Mouse (Mus musculus): Measurements from ENCODE around the gene Nkiras2. TPM values are rescaled to one million over a fixed set of nuclear protein-coding genes. Genes with fewer than 3 reads are reported as not detected.
"Not testable (repeated sequence)": the region's sequence is repeated elsewhere in the genome, so short reads cannot be mapped to it uniquely, and the experiment has no call there.

Gene Nkiras2
- total RNA-seq, 2 experiments from 2014 or later = 53.4 to 55.2 TPM

DNA sequence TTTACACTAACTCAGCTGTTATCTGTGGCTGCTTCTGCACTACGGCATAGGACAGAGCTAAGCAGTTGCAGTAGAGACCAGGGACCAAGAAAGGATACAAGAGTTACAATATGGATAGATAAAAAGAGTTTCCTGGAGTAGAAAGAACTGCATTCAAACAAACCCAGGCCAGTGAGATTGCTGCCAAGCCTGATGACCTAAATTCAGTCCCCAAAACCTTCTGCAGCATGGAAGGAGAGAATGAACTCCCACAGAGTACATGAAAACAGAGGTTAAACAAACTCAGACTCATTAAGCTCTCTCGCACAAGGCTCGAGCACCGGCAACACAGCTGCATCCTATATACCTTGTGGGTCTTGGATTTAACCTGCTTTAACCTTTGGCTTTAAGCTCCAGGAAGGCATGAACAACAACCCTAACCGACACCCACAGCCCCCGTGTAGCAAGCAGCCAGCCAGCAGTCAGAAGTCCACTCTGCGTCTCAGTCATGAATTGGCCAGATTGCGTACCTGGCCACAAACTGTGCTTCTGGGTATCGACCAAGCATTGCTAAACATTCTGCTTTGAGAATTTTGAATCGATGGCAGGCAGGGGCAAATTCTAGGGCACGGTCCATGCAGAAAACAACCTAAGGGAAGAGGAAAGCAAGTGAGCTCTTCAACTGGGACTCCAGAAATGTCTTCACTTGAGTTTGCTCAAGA lies 26.5 kb upstream of the Nkiras2 start:
- DNase-seq = no peak
- intact Hi-C loops (cut with DNase I) = no loop called here

DNA sequence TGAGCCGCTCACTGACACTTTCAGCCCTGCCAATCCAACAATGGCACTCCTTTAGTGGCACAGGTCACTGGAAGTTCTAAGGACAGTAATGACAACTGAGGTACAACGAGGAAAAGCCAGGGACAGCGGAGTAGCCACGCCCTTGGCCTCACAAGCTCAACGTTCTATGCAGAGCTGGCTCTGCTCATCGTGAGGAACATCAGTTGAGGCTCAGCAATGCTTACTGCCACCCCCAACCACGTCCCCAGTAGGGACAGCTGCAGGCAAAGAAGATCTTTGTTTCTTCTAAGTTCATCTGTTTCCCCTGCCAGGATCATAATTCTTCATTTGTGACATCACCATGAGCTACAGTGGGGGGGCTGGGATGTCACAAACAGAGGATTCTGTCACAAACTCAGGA lies 24.4 kb upstream of the Nkiras2 start:
- no peak for DNase-seq
- intact Hi-C loops (cut with DNase I) = no loop called here

DNA sequence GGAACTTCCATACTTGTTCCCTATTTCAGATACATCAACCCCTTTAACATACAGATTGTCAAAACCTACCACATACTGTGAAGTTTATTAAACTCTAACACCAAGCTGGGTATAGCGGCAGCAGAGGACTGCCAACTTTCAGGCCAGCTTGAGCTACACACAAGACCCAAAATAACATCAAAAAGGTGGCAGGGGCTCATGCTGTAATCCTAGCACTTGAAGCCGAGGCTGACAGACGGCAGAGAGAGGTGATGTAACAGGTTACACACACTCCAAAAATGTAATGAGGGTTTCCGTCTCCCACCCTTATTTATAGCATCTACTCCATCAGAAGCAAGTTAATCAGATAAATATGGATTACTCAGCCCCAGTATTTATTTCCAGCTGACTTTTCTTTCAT lies 23.5 kb upstream of the Nkiras2 start:
- intact Hi-C loops (cut with DNase I) = no loop called here
- DNase-seq = no peak

DNA sequence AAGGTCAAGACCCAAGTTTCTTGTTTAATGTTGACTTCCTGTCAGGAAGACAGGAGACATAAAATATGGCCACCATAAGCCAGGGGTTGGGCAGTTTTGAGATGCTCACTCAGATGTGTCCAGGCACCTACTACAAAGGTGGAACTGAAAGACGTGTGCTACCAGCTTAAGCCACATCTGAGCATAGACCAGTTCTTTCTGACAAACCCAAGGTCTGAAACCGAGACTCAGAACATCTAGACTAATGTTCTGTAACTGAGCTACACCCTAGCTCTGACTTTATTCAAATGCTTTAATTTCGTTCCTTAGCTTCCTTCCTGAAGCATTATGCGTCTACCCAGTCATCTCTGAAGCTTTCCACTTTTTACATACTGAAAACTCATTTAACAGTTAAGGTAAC lies 21.0 kb upstream of the Nkiras2 start:
- DNase-seq = no peak
- intact Hi-C loops (cut with DNase I) = no loop called here

DNA sequence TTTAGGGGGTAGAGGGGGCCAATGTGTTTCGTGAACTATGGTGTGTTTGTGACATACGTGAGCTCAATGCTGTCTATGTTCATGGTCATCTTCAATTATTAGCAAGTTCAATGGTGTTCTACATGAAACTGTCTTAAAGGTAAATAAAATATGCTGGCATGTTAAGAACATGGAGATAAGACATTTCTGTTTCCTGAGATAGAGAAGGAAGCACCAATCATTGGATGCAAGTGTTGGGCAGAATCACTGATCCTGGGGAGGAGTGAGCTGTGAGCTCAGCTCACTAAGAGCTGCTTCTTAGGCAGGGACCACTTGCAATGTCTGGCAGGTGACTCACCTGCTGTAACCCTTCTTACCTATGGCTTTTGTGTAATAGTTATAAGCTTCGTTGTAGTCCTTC lies 17.7 kb upstream of the Nkiras2 start:
- intact Hi-C loops (cut with DNase I) = no loop called here
- no peak for DNase-seq

DNA sequence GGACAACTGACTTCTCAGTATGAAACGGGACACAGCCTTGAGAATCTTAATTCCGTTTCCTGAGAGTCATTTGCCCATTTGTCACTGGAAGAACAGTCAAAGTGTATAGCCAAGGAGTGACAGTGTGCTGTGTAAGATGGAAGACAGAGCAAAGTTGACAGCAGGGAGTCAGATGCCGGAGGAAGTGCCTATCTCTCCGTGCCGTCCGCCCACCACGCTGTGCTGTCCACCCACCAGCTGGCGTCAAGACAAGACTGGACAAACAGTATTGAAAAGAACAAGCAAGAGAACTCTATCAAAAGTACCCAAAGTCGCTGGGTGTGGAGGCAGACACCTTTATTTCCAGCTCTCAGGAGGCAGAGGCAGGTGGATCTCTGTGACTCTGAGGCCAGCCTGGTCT lies 15.9 kb upstream of the Nkiras2 start:
- DNase-seq = no peak
- intact Hi-C loops (cut with DNase I) = no loop called here

DNA sequence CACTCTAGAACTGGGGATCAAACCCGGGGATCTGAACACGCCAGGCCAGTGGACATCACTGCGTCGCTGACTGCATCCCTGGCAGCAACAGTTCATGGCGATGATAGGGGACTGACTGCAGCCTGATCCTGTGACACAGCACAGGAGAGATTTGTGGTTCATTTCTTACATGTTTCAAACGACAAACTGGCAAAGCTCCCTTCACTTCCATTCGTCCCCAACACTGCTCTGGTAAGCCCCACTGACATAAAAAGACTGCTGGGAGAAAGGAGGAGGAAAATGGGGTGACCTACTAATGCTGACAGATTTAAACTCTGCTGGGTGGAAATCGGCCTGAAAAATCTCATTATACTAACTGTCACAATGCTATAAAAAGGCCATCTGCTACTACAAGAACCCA lies 15.2 kb upstream of the Nkiras2 start:
- DNase-seq = no peak
- intact Hi-C loops (cut with DNase I) = no loop called here

DNA sequence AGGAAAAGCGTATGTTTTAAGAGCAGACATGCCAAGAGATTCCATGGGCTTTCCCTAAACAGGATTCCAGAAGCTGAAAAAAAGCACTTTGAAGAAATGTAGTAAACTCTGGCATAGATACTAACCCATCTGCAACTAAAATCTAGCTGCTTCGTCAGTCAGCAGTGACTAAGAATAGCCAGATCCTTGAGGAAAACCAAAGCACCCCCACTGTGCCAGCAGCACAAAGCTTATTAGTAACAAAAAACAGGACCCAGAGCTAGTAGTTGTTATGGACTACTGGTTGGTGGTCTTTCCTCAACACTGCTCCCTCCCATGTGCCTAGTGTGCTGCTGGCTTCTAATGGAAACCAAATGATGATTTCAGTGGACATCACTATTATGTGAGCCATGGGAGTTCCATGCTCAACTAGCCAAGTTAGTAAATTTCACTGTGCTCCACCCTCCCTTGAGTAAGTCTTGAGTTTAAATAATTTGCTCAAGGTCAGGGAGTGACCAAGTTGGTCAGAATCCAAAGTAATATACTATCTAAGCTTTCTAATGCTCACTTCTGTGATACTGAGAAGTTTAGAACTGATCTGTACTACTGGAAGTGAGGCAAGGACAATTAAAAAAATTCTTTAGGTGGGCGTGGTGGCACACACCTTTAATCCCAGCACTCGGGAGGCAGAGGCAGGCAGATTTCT lies 14.6 kb upstream of the Nkiras2 start:
- intact Hi-C loops (cut with DNase I) = no loop called here
- no peak for DNase-seq

DNA sequence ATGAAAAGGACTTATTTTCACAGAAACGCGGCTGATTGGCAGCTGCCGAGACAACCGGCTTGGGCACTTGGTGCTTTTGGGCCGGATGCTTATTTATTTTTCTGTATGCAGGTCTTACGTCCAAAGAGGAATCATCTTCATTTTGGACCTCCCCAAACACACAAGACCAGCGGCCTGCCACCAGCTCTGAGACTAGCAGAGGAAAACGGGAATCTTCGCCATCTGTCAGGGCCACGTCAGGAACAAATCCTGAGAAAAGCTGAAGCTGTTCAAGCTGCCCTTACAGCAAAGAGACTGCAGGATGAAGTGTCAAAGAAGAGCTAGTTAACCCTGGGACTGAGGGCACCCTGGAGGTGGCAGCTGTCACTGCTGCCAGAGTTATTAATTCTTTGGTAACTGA lies 13.6 kb upstream of the Nkiras2 start:
- no peak for DNase-seq
- intact Hi-C loops (cut with DNase I) = no loop called here

DNA sequence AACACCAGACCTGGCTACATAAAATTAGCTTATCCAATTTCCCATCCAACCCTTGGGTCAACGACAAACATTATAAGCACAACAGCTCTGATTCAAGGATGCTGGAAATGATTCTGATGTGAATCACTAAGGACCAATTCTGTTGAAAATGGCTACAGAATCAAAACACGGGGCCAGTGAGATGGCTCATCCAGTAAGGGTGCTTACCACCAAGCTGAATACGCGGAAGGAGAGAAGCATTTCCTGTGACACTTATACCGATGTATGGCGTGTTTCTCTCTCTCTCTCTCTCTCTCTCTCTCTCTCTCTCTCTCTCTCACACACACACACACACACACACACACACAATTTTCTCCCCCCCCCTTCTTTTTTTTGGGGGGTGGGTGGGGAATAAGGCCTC lies 11.9 kb upstream of the Nkiras2 start:
- DNase-seq = no peak
- intact Hi-C loops (cut with DNase I) = no loop called here

DNA sequence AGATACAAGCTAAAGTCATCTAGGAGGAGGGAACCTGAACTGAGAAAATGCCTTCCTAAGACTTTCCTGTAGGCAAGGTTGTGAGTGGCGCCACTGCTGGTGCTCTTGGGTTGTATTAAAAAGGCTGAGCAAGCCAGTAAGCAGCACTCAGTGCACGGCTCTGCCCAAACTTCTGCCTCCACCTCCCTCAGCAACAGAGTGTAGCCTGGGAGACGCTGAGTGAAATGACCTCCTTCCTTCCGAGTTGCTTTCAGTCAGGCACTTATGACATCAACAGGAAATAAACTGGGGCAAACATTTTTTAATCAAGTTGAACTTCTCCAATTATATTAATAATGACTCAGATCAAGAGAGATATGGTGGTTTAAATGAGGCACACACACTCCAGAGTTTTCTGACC lies 10.2 kb upstream of the Nkiras2 start:
- intact Hi-C loops (cut with DNase I) = no loop called here
- no peak for DNase-seq

DNA sequence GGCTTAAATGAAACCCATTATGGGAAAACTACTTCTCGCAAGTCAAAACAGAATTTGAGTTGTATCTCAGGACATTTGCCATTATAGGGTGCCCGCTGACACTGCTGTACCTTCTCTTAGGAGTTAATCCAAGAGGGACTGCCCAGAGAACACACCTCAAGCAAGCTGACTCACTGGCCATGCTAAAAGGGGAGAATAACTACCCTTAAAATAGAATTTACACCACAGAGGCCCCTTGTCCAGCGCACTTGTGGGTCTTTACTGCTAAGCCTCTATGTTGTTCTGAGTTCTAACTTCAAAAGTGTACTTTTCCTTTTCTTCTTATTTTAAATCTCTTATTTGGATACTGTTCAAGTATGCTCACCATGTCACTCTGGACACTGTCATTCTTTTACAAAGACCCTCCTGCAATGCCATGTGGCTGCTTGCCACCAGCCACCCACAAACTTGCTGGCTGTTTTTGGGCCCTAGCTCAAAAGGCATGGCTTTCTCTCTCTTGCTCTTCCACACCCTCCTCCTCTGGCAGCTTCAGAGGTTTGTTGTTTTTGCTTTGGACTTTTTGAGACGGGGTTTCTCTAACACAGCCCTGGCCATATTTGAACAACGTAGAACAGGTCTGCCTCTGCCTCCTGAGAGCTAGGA lies 9.6 kb upstream of the Nkiras2 start:
- DNase-seq = no peak
- intact Hi-C loops (cut with DNase I) = no loop called here

DNA sequence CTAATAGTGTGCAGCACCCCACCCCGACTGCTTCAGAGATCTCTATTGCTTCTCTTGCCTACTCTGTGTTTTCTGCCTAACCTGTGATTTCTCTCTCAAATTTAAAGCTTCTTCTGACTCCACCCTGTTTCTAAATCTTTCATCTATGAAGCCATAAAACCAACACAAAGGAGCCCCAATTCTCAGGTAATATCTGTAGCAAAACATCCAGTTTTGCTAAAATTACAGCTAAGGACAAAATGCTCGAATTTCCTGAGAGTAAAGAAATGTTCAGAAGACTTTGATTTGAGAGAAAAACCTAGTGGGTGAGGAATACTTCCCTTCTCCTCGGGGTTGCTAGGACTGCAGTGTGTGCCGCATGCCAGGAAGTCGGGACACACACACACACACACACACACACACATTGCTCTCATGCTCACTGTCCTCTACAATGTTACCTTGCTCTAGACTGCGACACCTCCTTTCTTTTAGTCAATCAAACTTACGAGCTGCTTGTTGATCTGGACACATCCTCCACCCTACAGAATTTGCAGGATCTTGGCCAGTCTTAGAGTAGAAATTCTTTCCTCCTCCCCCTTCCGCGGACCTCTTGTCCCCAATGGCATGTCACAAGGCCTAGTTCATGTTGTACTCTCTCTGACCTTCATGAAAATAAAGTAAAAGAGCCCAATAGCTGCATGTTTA lies 8.9 kb upstream of the Nkiras2 start:
- peak; percentile 22 to 38 for DNase-seq
- intact Hi-C loops (cut with DNase I) = no loop called here

DNA sequence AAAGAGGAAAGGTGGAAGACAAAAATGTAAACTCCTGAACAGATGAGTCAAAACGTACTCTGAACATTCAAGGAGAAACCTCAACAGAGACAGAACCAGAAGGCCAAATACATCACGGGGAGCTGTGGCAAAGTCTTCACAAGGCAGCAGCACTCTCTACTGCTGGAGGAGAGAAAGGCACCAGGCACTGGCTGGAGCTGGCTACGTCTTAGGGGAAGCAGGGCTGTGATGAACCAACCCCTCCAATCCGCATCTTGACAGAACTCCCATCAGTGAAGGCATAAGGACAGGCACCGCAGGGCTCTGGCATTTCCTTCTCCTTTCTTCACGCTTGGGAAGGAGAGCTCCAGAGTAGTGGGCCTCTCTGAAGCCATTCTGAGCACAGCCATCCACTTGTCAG lies 7.4 kb upstream of the Nkiras2 start:
- intact Hi-C loops (cut with DNase I) = no loop called here
- DNase-seq = no peak

DNA sequence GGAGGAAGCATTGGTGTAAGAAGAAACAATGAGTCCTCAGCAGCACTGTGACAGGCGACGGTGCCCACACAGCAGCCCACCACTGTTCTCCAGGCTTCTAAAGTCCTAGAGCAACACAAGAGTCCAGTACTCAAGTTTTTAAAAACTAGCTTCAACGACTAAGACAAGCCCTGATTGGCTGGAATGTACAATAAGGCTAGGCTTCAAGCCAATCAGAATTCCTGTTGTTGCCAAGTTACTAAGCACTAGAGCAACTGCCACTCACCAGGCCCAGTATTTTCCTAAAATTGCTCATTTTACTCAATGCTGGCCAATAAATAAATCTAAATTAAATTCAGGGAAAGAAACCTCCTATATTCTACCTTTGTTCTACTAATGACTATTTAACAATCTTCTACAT lies 5.8 kb upstream of the Nkiras2 start:
- no peak for DNase-seq
- intact Hi-C loops (cut with DNase I) = no loop called here

DNA sequence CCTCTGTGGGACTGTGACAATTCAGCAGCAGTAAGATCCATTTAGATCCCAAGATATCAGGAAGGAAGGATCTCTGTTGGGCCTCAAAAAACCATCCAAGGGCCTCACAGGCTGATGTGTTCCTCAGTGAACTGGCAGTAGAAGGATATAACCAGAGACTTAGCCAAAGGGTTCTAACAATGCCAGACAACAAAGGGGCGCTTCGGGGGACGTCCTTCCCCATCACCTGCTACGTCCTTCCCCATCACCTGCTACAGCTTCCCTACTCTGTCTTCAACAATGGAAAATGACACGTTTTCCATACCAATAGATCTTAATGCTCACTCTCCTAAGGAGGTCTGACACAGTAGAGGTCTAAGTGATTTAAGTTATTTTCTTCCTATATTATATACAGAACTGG lies 2.7 kb upstream of the Nkiras2 start:
- intact Hi-C loops (cut with DNase I) = no loop called here
- DNase-seq = no peak

DNA sequence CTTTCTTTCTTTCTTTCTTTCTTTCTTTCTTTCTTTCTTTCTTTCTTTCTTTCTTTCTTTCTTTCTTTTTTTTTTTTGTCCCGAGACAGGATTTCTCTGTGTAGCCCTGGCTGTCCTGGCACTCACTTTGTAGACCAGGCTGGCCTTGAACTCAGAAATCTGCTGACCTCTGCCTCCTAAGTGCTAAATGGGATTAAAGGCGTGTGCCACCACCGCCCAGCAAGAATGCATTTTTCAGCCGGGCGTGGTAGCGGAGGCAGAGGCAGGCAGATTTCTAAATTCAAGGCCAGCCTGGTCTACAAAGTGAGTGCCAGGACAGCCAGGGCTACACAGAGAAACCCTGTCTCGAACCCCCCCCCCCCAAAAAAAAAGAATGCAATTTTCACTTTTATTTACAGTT lies 2.2 kb upstream of the Nkiras2 start:
- intact Hi-C loops (cut with DNase I); DNase-seq: not testable (repeated sequence)

DNA sequence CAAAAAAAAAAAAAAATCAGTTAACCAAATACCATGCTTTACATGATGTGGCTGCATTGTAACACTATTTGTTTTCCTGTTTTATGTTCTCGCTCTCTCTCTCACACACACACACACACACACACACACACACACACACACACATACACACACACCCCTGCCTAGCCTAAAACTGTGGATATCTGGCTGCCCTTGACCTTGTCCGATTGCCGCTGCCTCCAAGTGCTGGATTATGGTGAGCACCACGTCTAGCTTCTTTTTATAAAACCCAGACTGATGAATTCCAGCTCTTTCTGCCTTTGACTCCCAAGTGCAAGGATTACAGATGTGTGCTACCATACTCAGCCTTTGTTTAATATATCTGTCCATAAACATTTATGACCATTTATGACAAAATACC lies 1.6 kb upstream of the Nkiras2 start:
- DNase-seq = no peak
- intact Hi-C loops (cut with DNase I) = no loop called here

DNA sequence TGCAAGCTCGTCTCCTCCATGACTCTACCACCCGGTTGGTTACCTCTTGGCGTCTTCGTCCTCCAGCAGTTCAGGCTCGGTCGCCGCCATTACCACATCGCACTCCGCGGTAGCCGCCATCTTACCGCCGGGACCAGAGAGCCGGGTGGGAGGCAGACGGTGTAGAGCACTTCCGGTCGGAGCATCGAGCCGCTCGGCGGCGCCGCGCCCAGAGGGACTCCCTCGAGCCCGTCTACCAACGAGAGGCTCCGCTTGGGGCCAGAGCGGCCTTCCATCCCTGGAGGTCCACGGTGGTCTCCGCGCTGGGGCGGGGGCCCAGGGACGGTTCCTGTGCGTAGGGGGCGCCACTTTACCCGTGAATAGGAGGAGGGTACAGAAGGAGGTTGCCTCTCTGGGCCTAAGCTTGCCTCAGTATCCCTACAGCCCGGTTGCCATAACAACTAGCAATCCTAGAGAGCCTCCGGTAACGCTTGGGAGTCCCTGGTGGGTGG lies 486 bp downstream of the Nkiras2 start:
- DNase-seq = peak; percentile 95 to 96
- intact Hi-C loops (cut with DNase I) = loop anchor here (2.0 kb wide), 2 partner anchors 37 to 49 kb away; no protein-coding TSS in a partner anchor

DNA sequence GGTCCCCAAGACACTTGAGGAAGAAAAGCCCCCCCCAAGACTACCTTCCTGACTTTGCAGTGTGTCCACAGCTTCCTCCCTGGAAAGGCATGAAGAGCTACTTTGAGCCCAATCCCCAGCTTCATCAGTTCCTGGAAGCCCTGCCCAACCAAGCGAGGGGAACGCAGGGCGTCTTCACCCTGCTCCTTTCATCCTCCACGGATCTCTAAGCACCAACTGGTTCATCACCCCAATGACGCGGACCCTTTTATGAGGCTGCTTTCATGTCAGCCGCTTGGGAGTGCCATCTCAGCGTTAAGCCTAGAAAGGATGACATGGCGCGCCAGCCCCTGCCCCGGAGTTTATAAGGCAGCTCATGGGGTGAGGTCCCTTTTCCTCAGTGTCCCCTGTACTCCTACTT lies 938 bp downstream of the Nkiras2 start, which contains the start of gene Dnajc7:
TSS of gene Dnajc7 (minus strand) at position 187 of the 400 bp plus-strand sequence.
- DNase-seq = no peak
- intact Hi-C loops (cut with DNase I) = loop anchor here (2.0 kb wide), 2 partner anchors 37 to 49 kb away; no protein-coding TSS in a partner anchor

DNA sequence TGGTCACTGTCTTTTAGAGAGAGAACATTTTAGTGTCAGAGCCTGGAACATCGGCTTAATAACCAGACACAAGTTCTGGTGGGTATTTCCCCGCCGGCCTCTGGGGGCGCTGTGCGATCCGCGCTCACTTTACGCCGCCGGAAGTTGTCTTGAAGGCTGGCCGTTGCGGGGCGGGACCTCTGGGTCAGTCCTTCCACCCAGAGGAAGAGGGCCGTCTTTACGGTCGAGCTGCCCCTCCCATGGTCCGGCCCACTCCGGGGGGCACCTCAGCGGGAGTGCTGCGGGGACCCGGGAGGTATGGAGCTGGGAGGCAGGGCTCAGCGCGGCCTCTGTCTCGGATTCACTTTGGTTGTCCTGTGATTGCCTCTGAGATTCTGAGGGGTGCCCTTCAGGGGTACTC lies 3.7 kb downstream of the Nkiras2 start:
- intact Hi-C loops (cut with DNase I) = no loop called here
- peak; percentile 96 for DNase-seq

Data from heart, postnatal 14 days (tissue).